Mouse (Mus musculus) intestine, embryonic 16.5 days (tissue): Measurements from ENCODE around the gene Slc30a1. TPM values are rescaled to one million over a fixed set of nuclear protein-coding genes. Genes with fewer than 3 reads are reported as not detected.

Experiments
- ATAC-seq: fragments of 200-750 bp; cut with Nextera tagmentation; 2 replicates; pipeline ENCODE4 v1.8.0; 2017; ENCODE audit warnings: moderate TSS enrichment, moderate library complexity
- H3K27ac ChIP-seq: fragments of 300-500 bp; sonication (generic); 2 replicates; pipeline ENCODE4 v1.5.1; 2014; ENCODE audit warnings: mild to moderate bottlenecking, low read length
- H3K27me3 ChIP-seq: fragments of 300-500 bp; sonication (generic); replicated peaks from 2 replicates; pipeline ENCODE4 v1.6.1; 2014; ENCODE audit warnings: low read length, control low read depth, mixed read lengths; ENCODE audit not compliant: control insufficient read depth, insufficient read depth
- H3K36me3 ChIP-seq: fragments of 300-500 bp; sonication (generic); 2 replicates; pipeline ENCODE4 v1.6.1; 2014; ENCODE audit warnings: low read length, control low read depth; ENCODE audit not compliant: control insufficient read depth, insufficient read depth
- H3K4me1 ChIP-seq: fragments of 300-500 bp; sonication (generic); 2 replicates; pipeline ENCODE4 v1.6.1; 2014; ENCODE audit warnings: low read length, control low read depth, mixed read lengths; ENCODE audit not compliant: control insufficient read depth, insufficient read depth
- H3K4me2 ChIP-seq: fragments of 300-500 bp; sonication (generic); 2 replicates; pipeline ENCODE4 v1.6.1; 2014; ENCODE audit warnings: low read depth, low read length, control low read depth
- H3K4me3 ChIP-seq: fragments of 300-500 bp; sonication (generic); 2 replicates; pipeline ENCODE4 v1.5.1; 2014; ENCODE audit warnings: mild to moderate bottlenecking, low read length
- H3K9ac ChIP-seq: fragments of 300-500 bp; sonication (generic); 2 replicates; pipeline ENCODE4 v1.6.1; 2014; ENCODE audit warnings: low read depth, low read length
- H3K9me3 ChIP-seq: fragments of 300-500 bp; sonication (generic); 2 replicates; pipeline ENCODE4 v1.6.1; 2016; ENCODE audit warnings: low read length, control low read depth; ENCODE audit not compliant: control insufficient read depth
- WGBS: fragments of 180-500 bp; shearing (Covaris S2); extraction: QIAGEN DNeasy Blood & Tissue Kit; methylation state at CpG from one replicate; pipeline ENCODE4 v1.1.7; 2014; 5-methylcytosine and 5-hydroxymethylcytosine counted together
- polyA plus RNA-seq: library from polyadenylated mRNA; unstranded; fragments of >200 nt; fragmentation: Nextera tagmentation; extraction: Ambion mirVana; gene quantifications from 2 replicates; pipeline ENCODE4 v1.2.1, GENCODE M21; 2015

Slc30a1 gene
- polyA plus RNA-seq, 1 experiment from 2014 or later, result 1.8 TPM

- Histone ChIP-seq H3K27me3 (no peaks in the 10 kb centered on the region), H3K9me3 (no peaks in the 10 kb centered on the region), H3K36me3 (no peaks in the 10 kb centered on the region), H3K4me3 (no peak overlapping the region), H3K27ac (no peak overlapping the region), H3K4me1 (0 out of 2 replicates have a peak, but pooled peaks cover 6% of the 10 kb centered on the region), H3K9ac (no peak overlapping the region), H3K4me2 (no peak overlapping the region)
- WGBS, result 87% methylated on average over 7 of the region's 7 CpGs
- 0 out of 2 replicates have a peak, but pooled peaks have one; percentile 29 for ATAC-seq
Measured at GRCm38 (mm10) chr1:191875006-191875405, 31.6 kb upstream of the Slc30a1 start.

- H3K36me3 ChIP-seq, result no peaks in the 10 kb centered on the region
- H3K4me3 ChIP-seq, result no peak overlapping the region
- no peak overlapping the region for H3K27ac ChIP-seq
- ATAC-seq, result no peak
- H3K4me2 ChIP-seq, result no peak overlapping the region
- 55% methylated on average over 9 of the region's 9 CpGs for WGBS
- 0 out of 2 replicates have a peak, but pooled peaks cover 6% of the 10 kb centered on the region for H3K4me1 ChIP-seq
- H3K9ac ChIP-seq, result no peak overlapping the region
- H3K9me3 ChIP-seq, result no peaks in the 10 kb centered on the region
- no peaks in the 10 kb centered on the region for H3K27me3 ChIP-seq
Measured at GRCm38 (mm10) chr1:191875683-191876305, 30.8 kb upstream of the Slc30a1 start.

- Histone ChIP-seq H3K36me3 (no peaks in the 10 kb centered on the region), H3K4me2 (no peak overlapping the region), H3K27me3 (no peaks in the 10 kb centered on the region), H3K9me3 (no peaks in the 10 kb centered on the region), H3K4me3 (no peak overlapping the region), H3K4me1 (0 out of 2 replicates have a peak, but pooled peaks cover 6% of the 10 kb centered on the region), H3K27ac (no peak overlapping the region), H3K9ac (no peak overlapping the region)
- WGBS, result 58% methylated on average over 10 of the region's 10 CpGs
- ATAC-seq, result no peak
Measured at GRCm38 (mm10) chr1:191877681-191878080, 28.9 kb upstream of the Slc30a1 start.

- H3K4me1 ChIP-seq, result 0 out of 2 replicates have a peak, but pooled peaks cover 6% of the 10 kb centered on the region
- 66% methylated on average over 4 of the region's 4 CpGs for WGBS
- no peaks in the 10 kb centered on the region for H3K27me3 ChIP-seq
- no peak overlapping the region for H3K4me2 ChIP-seq
- no peaks in the 10 kb centered on the region for H3K36me3 ChIP-seq
- ATAC-seq, result no peak
- H3K9me3 ChIP-seq, result no peaks in the 10 kb centered on the region
- H3K27ac ChIP-seq, result no peak overlapping the region
- no peak overlapping the region for H3K9ac ChIP-seq
- no peak overlapping the region for H3K4me3 ChIP-seq
Measured at GRCm38 (mm10) chr1:191878518-191878921, 28.0 kb upstream of the Slc30a1 start.

- no peak overlapping the region for H3K9ac ChIP-seq
- no peaks in the 10 kb centered on the region for H3K9me3 ChIP-seq
- H3K4me3 ChIP-seq, result no peak overlapping the region
- no peaks in the 10 kb centered on the region for H3K27me3 ChIP-seq
- no peak for ATAC-seq
- 0 out of 2 replicates have a peak, but pooled peaks cover 8% of the 10 kb centered on the region for H3K4me1 ChIP-seq
- no peak overlapping the region for H3K4me2 ChIP-seq
- no peak overlapping the region for H3K27ac ChIP-seq
- H3K36me3 ChIP-seq, result no peaks in the 10 kb centered on the region
- WGBS, result 64% methylated on average over 3 of the region's 3 CpGs
Measured at GRCm38 (mm10) chr1:191880247-191880646, 26.3 kb upstream of the Slc30a1 start.

DNA sequence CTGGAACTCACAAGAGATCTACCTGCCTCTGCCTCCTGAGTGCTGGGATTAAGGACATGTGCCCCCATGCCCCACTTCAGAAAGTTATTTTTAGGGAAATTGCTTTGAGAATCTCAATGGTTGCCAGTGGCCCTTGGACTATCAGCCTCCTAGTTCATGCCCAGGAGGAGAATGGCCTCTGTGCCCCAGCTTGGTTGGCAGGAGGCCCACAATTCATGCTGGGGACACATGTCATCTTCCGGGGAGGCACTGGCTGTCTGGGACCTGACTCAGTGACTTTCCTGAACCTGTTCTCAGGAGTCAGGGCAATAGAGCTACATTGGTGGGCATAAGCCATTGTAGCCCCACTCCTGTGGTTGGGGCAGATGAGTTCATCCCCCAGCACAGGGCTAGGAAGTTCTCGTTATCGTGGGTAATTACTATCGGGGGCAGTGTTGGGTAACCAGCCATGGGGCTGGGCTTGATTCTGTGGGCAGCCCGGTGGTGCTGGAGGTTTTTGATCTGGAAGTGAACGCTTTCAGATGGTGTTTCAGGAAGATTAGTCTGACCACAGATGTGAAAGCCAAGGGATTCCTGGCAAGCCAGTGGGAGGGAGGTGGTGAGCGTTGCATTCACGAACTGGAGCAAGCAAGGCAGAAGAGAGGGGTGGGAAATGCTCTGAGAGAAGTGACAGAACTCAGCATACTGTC lies 25.5 kb upstream of the Slc30a1 start:
- H3K36me3 ChIP-seq, result no peaks in the 10 kb centered on the region
- no peaks in the 10 kb centered on the region for H3K27me3 ChIP-seq
- 72% methylated on average over 8 of the region's 8 CpGs for WGBS
- no peak overlapping the region for H3K4me3 ChIP-seq
- no peak for ATAC-seq
- H3K27ac ChIP-seq, result no peak overlapping the region
- H3K9ac ChIP-seq, result no peak overlapping the region
- H3K4me2 ChIP-seq, result no peak overlapping the region
- 0 out of 2 replicates have a peak, but pooled peaks cover 4% of the 10 kb centered on the region for H3K4me1 ChIP-seq
- no peaks in the 10 kb centered on the region for H3K9me3 ChIP-seq

GRCm38 (mm10) chr1:191881663-191882062 lies 24.9 kb upstream of the Slc30a1 start:
- Histone ChIP-seq H3K27me3 (no peaks in the 10 kb centered on the region), H3K4me2 (no peak overlapping the region), H3K4me3 (no peak overlapping the region), H3K9me3 (no peaks in the 10 kb centered on the region), H3K27ac (no peak overlapping the region), H3K4me1 (0 out of 2 replicates have a peak, but pooled peaks cover 4% of the 10 kb centered on the region), H3K36me3 (no peaks in the 10 kb centered on the region), H3K9ac (no peak overlapping the region)
- no peak for ATAC-seq
- 57% methylated on average over 2 of the region's 2 CpGs for WGBS

GRCm38 (mm10) chr1:191882474-191883206 lies 23.9 kb upstream of the Slc30a1 start:
- Histone ChIP-seq H3K27me3 (no peaks in the 10 kb centered on the region), H3K4me1 (0 out of 2 replicates have a peak, but pooled peaks cover 4% of the 10 kb centered on the region), H3K9ac (no peak overlapping the region), H3K4me2 (no peak overlapping the region), H3K27ac (no peak overlapping the region), H3K9me3 (no peaks in the 10 kb centered on the region), H3K36me3 (no peaks in the 10 kb centered on the region), H3K4me3 (no peak overlapping the region)
- 87% methylated on average over 10 of the region's 10 CpGs for WGBS
- no peak for ATAC-seq

DNA sequence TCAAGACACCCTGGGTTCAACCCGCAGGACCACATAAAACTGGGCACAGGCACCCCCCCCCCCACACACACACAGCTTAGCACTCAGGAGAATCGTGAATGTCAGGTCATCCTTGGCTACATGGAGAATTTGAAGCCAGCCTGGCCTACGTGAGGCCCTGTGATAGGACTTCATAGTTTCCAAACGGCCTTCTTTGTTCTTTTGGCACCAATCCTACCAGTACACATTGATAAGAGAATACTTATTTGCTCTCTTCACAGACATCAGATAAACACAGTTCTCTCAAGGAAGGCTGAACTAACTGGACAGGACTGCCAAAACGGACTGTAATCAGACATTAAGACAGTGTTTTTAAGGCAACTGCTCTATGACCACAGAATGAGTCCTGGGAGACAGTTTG lies 22.9 kb upstream of the Slc30a1 start:
- H3K4me1 ChIP-seq, result 0 out of 2 replicates have a peak, but pooled peaks cover 4% of the 10 kb centered on the region
- H3K9me3 ChIP-seq, result no peaks in the 10 kb centered on the region
- ATAC-seq, result no peak
- WGBS, result 46% methylated on average over 5 of the region's 5 CpGs
- H3K27me3 ChIP-seq, result no peaks in the 10 kb centered on the region
- H3K36me3 ChIP-seq, result no peaks in the 10 kb centered on the region
- no peak overlapping the region for H3K4me3 ChIP-seq
- H3K4me2 ChIP-seq, result no peak overlapping the region
- no peak overlapping the region for H3K27ac ChIP-seq
- no peak overlapping the region for H3K9ac ChIP-seq
